Mouse (Mus musculus) yolk sac, embryonic 10.5 days (tissue): Measurements from ENCODE around the gene Pgm3.

ENCODE experiments used
- DNase-seq: peaks from one replicate; pipeline ENCODE4 v3.0.0-alpha.2; 2017; ENCODE audit warnings: low spot score

The Pgm3 gene

GRCm38 (mm10) chr9:86569314-86569910 lies 2.2 kb downstream of the Pgm3 start:
- DNase-seq = peak; percentile 77

GRCm38 (mm10) chr9:86560543-86560942 lies 11.1 kb downstream of the Pgm3 start:
- DNase-seq = no peak

GRCm38 (mm10) chr9:86554641-86555040 lies 17.0 kb downstream of the Pgm3 start:
- DNase-seq = no peak

GRCm38 (mm10) chr9:86553886-86554285 lies 17.8 kb downstream of the Pgm3 start:
- no peak for DNase-seq

GRCm38 (mm10) chr9:86550717-86551116 lies 20.9 kb downstream of the Pgm3 start:
- no peak for DNase-seq

- DNase-seq = no peak
Observed at GRCm38 (mm10) chr9:86549637-86550162, 21.9 kb downstream of the Pgm3 start.

GRCm38 (mm10) chr9:86544559-86544958 lies 27.1 kb downstream of the Pgm3 start:
- DNase-seq = no peak

- DNase-seq = no peak
Observed at GRCm38 (mm10) chr9:86543451-86543850, 28.2 kb downstream of the Pgm3 start.

GRCm38 (mm10) chr9:86534071-86534470 lies 37.6 kb downstream of the Pgm3 start:
- no peak for DNase-seq

- no peak for DNase-seq
Observed at GRCm38 (mm10) chr9:86525600-86525999, 46.0 kb downstream of the Pgm3 start.

GRCm38 (mm10) chr9:86522335-86522734 lies 49.3 kb downstream of the Pgm3 start:
- DNase-seq = no peak

GRCm38 (mm10) chr9:86514798-86515197 lies 56.8 kb downstream of the Pgm3 start:
- DNase-seq = no peak

GRCm38 (mm10) chr9:86514390-86514789 lies 57.3 kb downstream of the Pgm3 start:
- no peak for DNase-seq

- peak; percentile 61 for DNase-seq
Observed at GRCm38 (mm10) chr9:86513733-86514132, 57.9 kb downstream of the Pgm3 start.

GRCm38 (mm10) chr9:86507437-86507836 lies 64.2 kb downstream of the Pgm3 start:
- no peak for DNase-seq
